Mouse (Mus musculus) activated CD4-positive, CD25-positive, alpha-beta regulatory T cell, adult 9 weeks (primary cell): ENCODE data around the gene Gm11596. TPM values are rescaled to one million over a fixed set of nuclear protein-coding genes. Genes with fewer than 3 reads are reported as not detected.

ENCODE experiments used
- polyA plus RNA-seq: library from polyadenylated mRNA; unstranded; fragments of 100-300 nt; shearing (Covaris generic); gene quantifications from one replicate; pipeline ENCODE4 v1.2.1, GENCODE M21; 2017

The Gm11596 gene
- not detected for polyA plus RNA-seq

GRCm38 (mm10) chr11:99793367-99793766 is at the start of gene Gm11596:
Gm11596 (minus strand) TSS chr11:99793467.

DNA sequence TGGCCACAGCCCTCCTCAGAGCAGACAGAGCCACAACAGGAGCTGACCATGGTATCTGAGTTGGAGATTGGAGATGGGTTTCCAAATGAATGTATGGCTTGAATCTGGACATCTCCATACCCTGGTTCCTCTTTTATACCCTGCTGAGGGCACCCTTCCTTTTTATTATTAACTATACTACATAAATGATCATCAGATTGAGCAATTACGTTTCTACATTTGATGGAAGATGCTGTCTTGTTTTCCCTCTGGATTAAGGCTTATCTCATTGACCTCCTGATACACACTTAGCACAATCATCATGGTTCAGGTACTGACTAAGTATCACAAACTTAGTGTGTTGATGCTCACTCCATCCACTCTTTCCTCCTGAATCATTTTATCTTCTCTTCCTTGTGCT is 44.7 kb upstream of the Gm11596 start, which contains the start of gene 2300003K06Rik:
Gene 2300003K06Rik (minus strand): TSS at position 101 of the 400 bp plus-strand sequence.

GRCm38 (mm10) chr11:99815566-99815965 is 22.3 kb upstream of the Gm11596 start, which contains the start of gene Gm11564:
Gm11564 (minus strand) TSS chr11:99815666.

GRCm38 (mm10) chr11:99809792-99810191 is 16.5 kb upstream of the Gm11596 start, which contains the start of gene Krtap4-13:
Krtap4-13 (minus strand) TSS chr11:99809892.

GRCm38 (mm10) chr11:99804346-99804745 is 11.1 kb upstream of the Gm11596 start, which contains the start of gene Gm11554:
Gm11554 (minus strand) TSS chr11:99804446.

DNA sequence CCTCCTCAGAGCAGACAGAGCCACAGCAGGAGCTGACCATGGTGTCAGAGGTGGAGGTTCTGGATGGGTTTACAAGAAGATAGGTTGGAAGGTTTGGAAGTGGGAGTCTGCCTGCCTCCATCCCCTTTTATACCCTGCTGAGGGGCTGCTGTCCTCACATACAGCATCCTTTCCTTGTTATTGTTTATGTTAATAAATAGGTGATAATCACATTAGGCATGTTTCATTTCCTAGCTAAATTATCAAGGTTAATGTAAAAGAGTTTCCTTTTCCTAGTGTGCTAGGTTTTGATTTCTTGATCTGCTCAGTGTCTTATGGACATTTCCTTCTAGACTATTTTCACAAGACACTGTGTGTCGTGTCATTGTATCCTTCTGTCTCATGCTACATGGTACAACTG is 5.6 kb upstream of the Gm11596 start, which contains the start of gene Gm11569:
Gene Gm11569 (minus strand): TSS at position 101 of the 400 bp plus-strand sequence.

DNA sequence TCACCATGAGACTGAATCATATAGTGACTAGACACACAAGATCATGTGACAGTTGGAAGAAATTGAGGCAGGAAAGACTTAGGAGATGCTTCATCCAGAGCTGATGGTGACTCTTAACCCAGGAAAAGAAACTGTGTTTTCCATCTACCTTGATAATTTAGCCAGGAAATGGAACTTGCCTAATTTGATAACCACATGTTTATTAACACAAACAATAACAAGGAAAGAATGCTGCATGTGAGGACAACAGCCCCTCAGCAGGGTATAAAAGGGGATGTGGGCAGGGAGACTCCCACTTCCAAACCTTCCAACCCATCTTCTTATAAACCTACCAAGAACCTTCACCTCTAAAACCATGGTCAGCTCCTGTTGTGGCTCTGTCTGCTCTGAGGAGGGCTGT is 8.4 kb downstream of the Gm11596 start, which contains the start of gene Krtap4-9:
Gene Krtap4-9 (plus strand): TSS at position 301 of the 400 bp plus-strand sequence.

GRCm38 (mm10) chr11:99780604-99781003 is 12.7 kb downstream of the Gm11596 start, which contains the start of gene Krtap4-8:
Krtap4-8 (minus strand) TSS chr11:99780704.

DNA sequence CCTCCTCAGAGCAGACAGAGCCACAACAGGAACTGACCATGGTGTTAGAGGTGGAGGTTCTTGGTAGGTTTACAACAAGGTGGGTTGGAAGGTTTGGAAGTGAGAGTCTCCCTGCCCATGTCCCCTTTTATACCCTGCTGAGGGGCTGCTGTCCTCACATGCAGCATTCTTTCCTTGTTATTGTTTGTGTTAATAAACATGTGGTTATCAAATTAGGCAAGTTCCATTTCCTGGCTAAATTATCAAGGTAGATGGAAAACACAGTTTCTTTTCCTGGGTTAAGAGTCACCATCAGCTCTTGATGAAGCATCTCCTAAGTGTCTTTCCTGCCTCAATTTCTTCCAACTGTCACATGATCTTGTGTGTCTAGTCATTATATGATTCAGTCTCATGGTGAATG is 20.5 kb downstream of the Gm11596 start, which contains the start of gene Gm11595:
Gene Gm11595 (minus strand): TSS at position 101 of the 400 bp plus-strand sequence.

Other genes starting within 250 kb of the Gm11596 start
- gene Krtap3-3, start 242.6 kb downstream of the Gm11596 start, polyA plus RNA-seq = not detected
- gene Krtap3-2, start 236.6 kb downstream of the Gm11596 start, polyA plus RNA-seq = not detected
- gene Gm11939, start 234.0 kb downstream of the Gm11596 start, polyA plus RNA-seq = not detected
- not detected for gene Krtap3-1, start 226.8 kb downstream of the Gm11596 start, polyA plus RNA-seq
- not detected for gene Krtap1-5, start 212.5 kb downstream of the Gm11596 start, polyA plus RNA-seq
- gene Krtap1-4, start 209.8 kb downstream of the Gm11596 start, polyA plus RNA-seq = not detected
- gene Krtap1-3, start 202.1 kb downstream of the Gm11596 start, polyA plus RNA-seq = not detected
- not detected for gene Krtap9-3, start 195.4 kb downstream of the Gm11596 start, polyA plus RNA-seq
- gene Gm11938, start 190.2 kb downstream of the Gm11596 start, polyA plus RNA-seq = not detected
- not detected for gene Gm11937, start 183.3 kb downstream of the Gm11596 start, polyA plus RNA-seq
- gene Krtap2-4, start 178.6 kb downstream of the Gm11596 start, polyA plus RNA-seq = not detected
- gene Gm11562, start 173.0 kb downstream of the Gm11596 start, polyA plus RNA-seq = not detected
- gene Krtap4-1, start 165.2 kb downstream of the Gm11596 start, polyA plus RNA-seq = not detected
- gene Krtap4-2, start 158.4 kb downstream of the Gm11596 start, polyA plus RNA-seq = not detected
- gene Krtap4-7, start 149.4 kb downstream of the Gm11596 start, polyA plus RNA-seq = not detected
- not detected for gene Gm11555, start 143.2 kb downstream of the Gm11596 start, polyA plus RNA-seq
- not detected for gene Gm11563, start 134.5 kb downstream of the Gm11596 start, polyA plus RNA-seq
- gene Krtap4-6, start 127.5 kb downstream of the Gm11596 start, polyA plus RNA-seq = not detected
- gene Gm14190, start 102.7 kb downstream of the Gm11596 start, polyA plus RNA-seq = not detected
- not detected for gene Gm14180, start 59.2 kb downstream of the Gm11596 start, polyA plus RNA-seq
- not detected for gene Gm11595, start 20.6 kb downstream of the Gm11596 start, polyA plus RNA-seq
- not detected for gene Krtap4-8, start 12.8 kb downstream of the Gm11596 start, polyA plus RNA-seq
- gene Krtap4-9, start 8.3 kb downstream of the Gm11596 start, polyA plus RNA-seq = not detected
- gene Gm11569, start 5.5 kb upstream of the Gm11596 start, polyA plus RNA-seq = not detected
- not detected for gene Gm11554, start 11.0 kb upstream of the Gm11596 start, polyA plus RNA-seq
- not detected for gene Krtap4-13, start 16.4 kb upstream of the Gm11596 start, polyA plus RNA-seq
- not detected for gene Gm11564, start 22.2 kb upstream of the Gm11596 start, polyA plus RNA-seq
- gene 2300003K06Rik, start 44.6 kb upstream of the Gm11596 start, polyA plus RNA-seq = not detected
- gene Krtap4-16, start 58.1 kb upstream of the Gm11596 start, polyA plus RNA-seq = not detected
- not detected for gene Gm11568, start 64.5 kb upstream of the Gm11596 start, polyA plus RNA-seq
- gene Gm11559, start 71.0 kb upstream of the Gm11596 start, polyA plus RNA-seq = not detected
- gene Krtap9-1, start 79.9 kb upstream of the Gm11596 start, polyA plus RNA-seq = not detected
- gene Gm11567, start 85.7 kb upstream of the Gm11596 start, polyA plus RNA-seq = not detected
- not detected for gene Krtap31-1, start 114.5 kb upstream of the Gm11596 start, polyA plus RNA-seq
- not detected for gene Gm11565, start 121.3 kb upstream of the Gm11596 start, polyA plus RNA-seq
- not detected for gene Krtap31-2, start 142.8 kb upstream of the Gm11596 start, polyA plus RNA-seq
- gene Krtap9-5, start 155.0 kb upstream of the Gm11596 start, polyA plus RNA-seq = not detected
- gene Krtap29-1, start 185.6 kb upstream of the Gm11596 start, polyA plus RNA-seq = not detected
- not detected for gene Krtap16-1, start 193.1 kb upstream of the Gm11596 start, polyA plus RNA-seq
- not detected for gene Krtap17-1, start 200.5 kb upstream of the Gm11596 start, polyA plus RNA-seq
- gene Krt33a, start 222.7 kb upstream of the Gm11596 start, polyA plus RNA-seq = not detected
- not detected for gene Krt33b, start 236.4 kb upstream of the Gm11596 start, polyA plus RNA-seq
- not detected for gene Krt34, start 248.1 kb upstream of the Gm11596 start, polyA plus RNA-seq